ENCODE assay signal across 32 mouse cellular contexts in the genomic region with DNA sequence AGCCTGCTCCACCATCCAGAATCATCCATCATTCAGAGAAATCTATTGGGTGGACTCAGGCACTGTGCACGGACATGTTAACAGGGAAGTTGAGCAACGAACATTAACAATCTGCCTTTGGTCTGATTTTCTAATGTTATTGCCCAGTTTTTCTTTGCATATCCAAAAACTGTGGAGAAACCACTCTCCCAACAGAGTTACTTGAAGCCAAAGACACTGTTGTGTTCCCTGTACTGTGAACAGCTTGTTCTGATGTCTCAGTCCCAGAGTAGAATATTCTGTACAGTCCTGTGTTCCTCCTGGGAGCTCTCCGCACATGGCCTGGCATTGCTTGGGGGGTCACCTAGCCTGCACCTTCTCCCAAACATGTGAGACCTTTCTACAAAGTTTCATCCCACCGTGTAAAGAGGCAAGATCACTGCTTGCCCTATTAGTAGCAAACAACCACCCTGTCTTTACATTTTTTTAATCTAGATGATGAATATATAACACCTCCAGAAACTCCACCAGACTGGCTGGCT.
DNase-seq lines count a peak whose midpoint lies in the region; ATAC-seq and TF ChIP-seq lines count a peak whose summit lies in the region.
"Had no signal": no experiment of that assay in that cellular context is flagged by ENCODE, and none has a peak within 500 bp of the region (broad histone marks: within the 10 kb centered on the region; RNA-seq: fewer than 3 reads in every experiment).

No protein-coding gene starts in this region.

- H3K27ac ChIP-seq in embryonic fibroblast, embryonic 13.5 days (ENCODE audit: insufficient read depth, low read length): peak overlapping the region; percentile 49
- H3K27ac ChIP-seq: embryonic facial prominence, embryonic 13.5 days; heart, adult 2 months; hindbrain, embryonic 12.5 days; hindbrain, postnatal 0 days; intestine, embryonic 15.5 days; kidney, postnatal 0 days; liver, embryonic 14.5 days; midbrain, embryonic 12.5 days; neural tube, embryonic 12.5 days had no signal

- no peak for TF ChIP-seq POLR2A in embryonic fibroblast, embryonic 13.5 days (IDR thresholded peaks at IDR 0.05; ENCODE audit: low read depth, low read length)

- ATAC-seq in frontal cortex, adult (ENCODE audit: low TSS enrichment): 0 out of 2 replicates have a peak, but pooled peaks have one; percentile 57
- ATAC-seq: forebrain, postnatal 0 days; hindbrain, postnatal 0 days; intestine, embryonic 15.5 days; Patski had no signal

- no peak for TF ChIP-seq CTCF in embryonic fibroblast, embryonic 13.5 days (IDR thresholded peaks at IDR 0.05; ENCODE audit: borderline replicate concordance, insufficient read depth, low read length)

- intact Hi-C loops in heart, postnatal 14 days (cut with DNase I): no loop called here

- no peak overlapping the region for H3K4me3 ChIP-seq in embryonic fibroblast, embryonic 13.5 days (ENCODE audit: insufficient read depth, low read length)
- H3K4me3 ChIP-seq: embryonic facial prominence, embryonic 13.5 days; erythroblast, embryonic 14.5 days; heart, adult 2 months; hindbrain, embryonic 12.5 days; intestine, embryonic 15.5 days; megakaryocyte, embryonic 14.5 days; midbrain, embryonic 12.5 days; myocyte; neural tube, embryonic 12.5 days had no signal

- peaks cover 10% of the 10 kb centered on the region for H3K4me1 ChIP-seq in embryonic fibroblast, embryonic 13.5 days (ENCODE audit: control insufficient read depth, insufficient read depth, low read length)
- H3K4me1 ChIP-seq: embryonic facial prominence, embryonic 13.5 days; hindbrain, embryonic 12.5 days; intestine, embryonic 15.5 days; megakaryocyte, embryonic 14.5 days; midbrain, embryonic 12.5 days; neural tube, embryonic 12.5 days had no signal

- DNase-seq in frontal cortex, postnatal 10 days (ENCODE audit: low spot score in 2 of 2): no peak
- DNase-seq in heart, adult 18-20 months: peak; percentile 41 to 68
- DNase-seq in heart, postnatal 14 days: no peak
- peak; percentile 65 for DNase-seq in adipocyte (ENCODE audit: low spot score)
- no peak for DNase-seq in ovary, postnatal 10 days (ENCODE audit: low spot score)
- DNase-seq: cerebellum, adult 11-12 months; cerebellum, adult 9-11 months; heart, adult 2 months; kidney, adult 8-10 months; kidney, postnatal 4 days; left cerebral cortex, postnatal 4 days; liver; lung, adult 2 months; lung, postnatal 36 days; right cerebral cortex, postnatal 4 days; thymus, adult 2 months; thymus, postnatal 36 days had no signal

Comparison
In these comparisons a context has a peak if more than half of its experiments do, and no peak if none do; other contexts are left out.
1. DNase-seq: peak in heart, adult 18-20 months (2 of 2) and adipocyte (single experiment); none in frontal cortex, postnatal 10 days (0 of 2), heart, postnatal 14 days (0 of 2) and ovary, postnatal 10 days (single experiment).